14 mouse cellular contexts compared by ENCODE assay signal in the genomic region with DNA sequence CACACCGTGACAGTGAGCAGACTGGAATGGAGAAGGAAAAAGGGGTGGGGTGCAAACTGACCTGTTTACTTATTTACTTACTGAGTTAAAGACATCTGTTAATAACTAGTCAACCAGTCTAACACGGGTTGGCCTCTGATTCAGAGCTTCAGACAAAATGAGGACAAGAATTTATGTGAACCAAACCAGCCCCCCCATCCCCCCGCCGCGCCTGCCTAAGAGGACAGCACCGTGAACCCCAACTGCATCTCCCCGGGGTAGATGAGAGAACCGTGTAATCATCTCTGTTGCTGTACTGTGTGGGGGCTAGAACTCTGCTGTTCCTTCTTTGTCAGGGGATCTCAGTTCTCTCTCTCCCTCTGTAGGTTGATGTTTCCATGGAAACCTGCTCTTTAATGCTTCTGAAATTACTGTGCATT.
DNase-seq lines count a peak whose midpoint lies in the region; ATAC-seq and TF ChIP-seq lines count a peak whose summit lies in the region.
"Had no signal": no experiment of that assay in that cellular context is flagged by ENCODE, and none has a peak within 500 bp of the region (broad histone marks: within the 10 kb centered on the region; RNA-seq: fewer than 3 reads in every experiment).

No protein-coding gene starts in this region.

- H3K4me2 ChIP-seq in limb, embryonic 13.5 days (replicated peaks), result no peak overlapping the region
- no peak overlapping the region for H3K4me2 ChIP-seq in forebrain, embryonic 14.5 days (ENCODE audit: low read length)
- no peak overlapping the region for H3K4me2 ChIP-seq in kidney, embryonic 14.5 days (replicated peaks; ENCODE audit: low read depth, low read length)
- peak overlapping the region; percentile 29 for H3K4me2 ChIP-seq in midbrain, postnatal 0 days (ENCODE audit: low read depth, low read length, poor library complexity, severe bottlenecking)
- no peak overlapping the region for H3K4me2 ChIP-seq in liver, embryonic 12.5 days
- H3K4me2 ChIP-seq: liver, embryonic 11.5 days had no signal

- no peaks in the 10 kb centered on the region for H3K36me3 ChIP-seq in limb, embryonic 13.5 days
- no peaks in the 10 kb centered on the region for H3K36me3 ChIP-seq in limb, embryonic 10.5 days
- no peaks in the 10 kb centered on the region for H3K36me3 ChIP-seq in forebrain, embryonic 14.5 days (ENCODE audit: control insufficient read depth, insufficient read depth, low read length)
- no peaks in the 10 kb centered on the region for H3K36me3 ChIP-seq in kidney, embryonic 14.5 days (ENCODE audit: control insufficient read depth, insufficient read depth, low read length)
- no peaks in the 10 kb centered on the region for H3K36me3 ChIP-seq in midbrain, postnatal 0 days (ENCODE audit: insufficient read depth, low read length)
- H3K36me3 ChIP-seq in liver, embryonic 12.5 days, result no peaks in the 10 kb centered on the region

- DNase-seq in limb, embryonic 10.5 days (ENCODE audit: low spot score), result no peak
- DNase-seq in forebrain, embryonic 14.5 days (ENCODE audit: low spot score), result peak; percentile 68
- DNase-seq in midbrain, postnatal 0 days (ENCODE audit: low spot score), result peak; percentile 23
- DNase-seq in adrenal gland, postnatal 14 days, result no peak
- DNase-seq: cerebellum, adult 9-10 months; heart, postnatal 36 days; lung, postnatal 14 days; thymus, postnatal 4 days had no signal

- H3K4me1 ChIP-seq in limb, embryonic 13.5 days, result peaks cover 23% of the 10 kb centered on the region
- peaks cover 3% of the 10 kb centered on the region; the same call in 1 of the 2 replicates for H3K4me1 ChIP-seq in limb, embryonic 10.5 days
- H3K4me1 ChIP-seq in forebrain, embryonic 14.5 days (ENCODE audit: control insufficient read depth, insufficient read depth, low read length), result peaks cover 7% of the 10 kb centered on the region
- H3K4me1 ChIP-seq in kidney, embryonic 14.5 days (ENCODE audit: control insufficient read depth, insufficient read depth, low read length), result 0 out of 2 replicates have a peak, but pooled peaks cover 6% of the 10 kb centered on the region
- H3K4me1 ChIP-seq in midbrain, postnatal 0 days (ENCODE audit: insufficient read depth, low read length), result peaks cover 14% of the 10 kb centered on the region
- H3K4me1 ChIP-seq in liver, embryonic 12.5 days, result no peaks in the 10 kb centered on the region

- H3K27ac ChIP-seq in limb, embryonic 13.5 days, result no peak overlapping the region
- H3K27ac ChIP-seq in limb, embryonic 10.5 days, result no peak overlapping the region
- H3K27ac ChIP-seq in forebrain, embryonic 14.5 days (ENCODE audit: low read depth, low read length), result no peak overlapping the region; the same call in 1 of the 2 replicates
- no peak overlapping the region for H3K27ac ChIP-seq in kidney, embryonic 14.5 days (ENCODE audit: low read depth, low read length)
- H3K27ac ChIP-seq in midbrain, postnatal 0 days (ENCODE audit: low read depth, low read length), result no peak overlapping the region
- H3K27ac ChIP-seq in liver, embryonic 12.5 days, result no peak overlapping the region

- no peak overlapping the region for H3K4me3 ChIP-seq in limb, embryonic 13.5 days
- H3K4me3 ChIP-seq in limb, embryonic 10.5 days, result no peak overlapping the region
- H3K4me3 ChIP-seq in forebrain, embryonic 14.5 days (ENCODE audit: low read depth, low read length), result no peak overlapping the region
- H3K4me3 ChIP-seq in kidney, embryonic 14.5 days (ENCODE audit: low read length), result no peak overlapping the region
- no peak overlapping the region for H3K4me3 ChIP-seq in midbrain, postnatal 0 days (ENCODE audit: low read depth, low read length)
- no peak overlapping the region for H3K4me3 ChIP-seq in liver, embryonic 12.5 days
- H3K4me3 ChIP-seq: erythroblast, embryonic 14.5 days had no signal

- WGBS in limb, embryonic 13.5 days, result 57% methylated on average over 8 of the region's 8 CpGs
- WGBS in limb, embryonic 10.5 days, result 81% methylated on average over 8 of the region's 8 CpGs
- 60% methylated on average over 8 of the region's 8 CpGs for WGBS in forebrain, embryonic 14.5 days
- WGBS in kidney, embryonic 14.5 days, result 46% methylated on average over 8 of the region's 8 CpGs
- WGBS in midbrain, postnatal 0 days, result 18% methylated on average over 8 of the region's 8 CpGs
- 63% methylated on average over 8 of the region's 8 CpGs for WGBS in liver, embryonic 12.5 days (ENCODE audit: insufficient replicate concordance)

- ATAC-seq in limb, embryonic 13.5 days (ENCODE audit: low FRiP score, low read depth), result peak; percentile 59
- ATAC-seq in forebrain, embryonic 14.5 days, result peak; percentile 81
- peak; percentile 69; the same call in 1 of the 2 replicates for ATAC-seq in kidney, embryonic 14.5 days (ENCODE audit: low FRiP score, low TSS enrichment)
- peak; percentile 56; the same call in 1 of the 2 replicates for ATAC-seq in midbrain, postnatal 0 days (ENCODE audit: low FRiP score)
- ATAC-seq in liver, embryonic 12.5 days, result no peak

- H3K9ac ChIP-seq in limb, embryonic 13.5 days, result no peak overlapping the region
- no peak overlapping the region for H3K9ac ChIP-seq in forebrain, embryonic 14.5 days (ENCODE audit: low read length)
- no peak overlapping the region for H3K9ac ChIP-seq in kidney, embryonic 14.5 days (ENCODE audit: low read depth, low read length)
- H3K9ac ChIP-seq in midbrain, postnatal 0 days (replicated peaks; ENCODE audit: low read length, poor library complexity, severe bottlenecking), result no peak overlapping the region
- no peak overlapping the region for H3K9ac ChIP-seq in liver, embryonic 12.5 days

- H3K27me3 ChIP-seq in limb, embryonic 13.5 days, result no peaks in the 10 kb centered on the region
- H3K27me3 ChIP-seq in limb, embryonic 10.5 days (ENCODE audit: low read depth, poor library complexity, severe bottlenecking), result no peaks in the 10 kb centered on the region
- no peaks in the 10 kb centered on the region for H3K27me3 ChIP-seq in forebrain, embryonic 14.5 days (replicated peaks; ENCODE audit: control insufficient read depth, insufficient read depth, low read length)
- H3K27me3 ChIP-seq in kidney, embryonic 14.5 days (ENCODE audit: control insufficient read depth, insufficient read depth, low read length), result no peaks in the 10 kb centered on the region
- no peaks in the 10 kb centered on the region for H3K27me3 ChIP-seq in midbrain, postnatal 0 days (ENCODE audit: insufficient read depth, low read length)
- H3K27me3 ChIP-seq in liver, embryonic 12.5 days (replicated peaks), result no peaks in the 10 kb centered on the region
- H3K27me3 ChIP-seq: CH12.LX had no signal

- no peak for TF ChIP-seq CTCF in midbrain, postnatal 0 days (IDR thresholded peaks at IDR 0.05)

- H3K9me3 ChIP-seq in limb, embryonic 13.5 days, result no peaks in the 10 kb centered on the region
- H3K9me3 ChIP-seq in limb, embryonic 10.5 days (replicated peaks), result no peaks in the 10 kb centered on the region
- H3K9me3 ChIP-seq in forebrain, embryonic 14.5 days (replicated peaks; ENCODE audit: control insufficient read depth, low read length), result no peaks in the 10 kb centered on the region
- H3K9me3 ChIP-seq in kidney, embryonic 14.5 days (ENCODE audit: control insufficient read depth, low read length), result no peaks in the 10 kb centered on the region
- no peaks in the 10 kb centered on the region for H3K9me3 ChIP-seq in midbrain, postnatal 0 days (ENCODE audit: low read length)
- no peaks in the 10 kb centered on the region for H3K9me3 ChIP-seq in liver, embryonic 12.5 days (replicated peaks)

Comparison
In these comparisons a context has a peak if more than half of its experiments do, and no peak if none do; other contexts are left out.
1. DNase-seq: peak in forebrain, embryonic 14.5 days (single experiment) and midbrain, postnatal 0 days (single experiment); none in limb, embryonic 10.5 days (single experiment) and adrenal gland, postnatal 14 days (single experiment).